Mouse (Mus musculus) ES-E14 (cell line): ENCODE data around the gene Phb2. TPM values are rescaled to one million over a fixed set of nuclear protein-coding genes. Genes with fewer than 3 reads are reported as not detected.
A peak's percentile ranks its signal among the peaks of the same experiment; 100 is the strongest.

Experiments used
- DNase-seq: peaks from one replicate; pipeline ENCODE4 v3.0.0-alpha.2; 2013; ENCODE audit warnings: low read depth, low spot score
- H3K27ac ChIP-seq: 2 replicates; pipeline ENCODE4 v1.5.1; 2012; ENCODE audit warnings: low read depth, mild to moderate bottlenecking, low read length, moderate library complexity, mixed read lengths; ENCODE audit not compliant: poor library complexity, insufficient read depth, severe bottlenecking
- H3K36me3 ChIP-seq: 2 replicates; pipeline ENCODE4 v1.6.1; 2012; ENCODE audit warnings: mild to moderate bottlenecking, low read length, moderate library complexity, mixed read lengths; ENCODE audit not compliant: control insufficient read depth, poor library complexity, insufficient read depth, severe bottlenecking
- H3K4me1 ChIP-seq, 2 experiments: fragments of 150-350 bp in 1 of 2; sonication (generic) in 1 of 2; 2 replicates each; pipeline ENCODE4 v1.6.1; 2012; ENCODE audit warnings: low read length in 2 of 2, mild to moderate bottlenecking in 1 of 2, mixed read lengths in 1 of 2; ENCODE audit not compliant: control insufficient read depth in 2 of 2, insufficient read depth in 2 of 2, poor library complexity in 1 of 2
- H3K4me3 ChIP-seq, 2 experiments: fragments of 150-350 bp in 1 of 2; sonication (generic) in 1 of 2; 2 replicates each; pipeline ENCODE4 v1.5.1; 2012; ENCODE audit warnings: low read length in 2 of 2, low read depth in 1 of 2, mild to moderate bottlenecking in 1 of 2, mixed read lengths in 1 of 2; ENCODE audit not compliant: insufficient read depth in 1 of 2, poor library complexity in 1 of 2, severe bottlenecking in 1 of 2
- H3K9ac ChIP-seq: 2 replicates; pipeline ENCODE4 v1.6.1; 2012; ENCODE audit warnings: low read depth, mild to moderate bottlenecking, low read length, mixed read lengths; ENCODE audit not compliant: poor library complexity, insufficient read depth, severe bottlenecking
- H3K9me3 ChIP-seq: fragments of 150-350 bp; sonication (generic); 2 replicates; pipeline ENCODE4 v1.6.1; 2012; ENCODE audit warnings: low read depth, mild to moderate bottlenecking, low read length; ENCODE audit not compliant: control insufficient read depth, insufficient read depth
- CHD2 ChIP-seq: IDR thresholded peaks from 2 replicates; pipeline ENCODE4 v1.6.1; 2014; ENCODE audit warnings: mild to moderate bottlenecking, low read depth, low read length, inconsistent platforms
- HCFC1 ChIP-seq: IDR thresholded peaks from 2 replicates; pipeline ENCODE4 v1.6.1; 2012; ENCODE audit warnings: low read length, inconsistent platforms, borderline replicate concordance; ENCODE audit not compliant: insufficient read depth
- MAFK ChIP-seq: IDR thresholded peaks from 2 replicates; pipeline ENCODE4 v1.6.1; 2014; ENCODE audit warnings: mild to moderate bottlenecking, low read depth, low read length, inconsistent platforms; ENCODE audit not compliant: insufficient read depth
- ZC3H11A ChIP-seq: IDR thresholded peaks from 2 replicates; pipeline ENCODE4 v1.6.1; 2012; ENCODE audit warnings: low read depth, mild to moderate bottlenecking, inconsistent platforms, low read length, borderline replicate concordance
- ZNF384 ChIP-seq: IDR thresholded peaks from 2 replicates; pipeline ENCODE4 v1.6.1; 2012; ENCODE audit warnings: low read depth, low read length, inconsistent platforms
- in situ Hi-C, 2 experiments: fragments of 600-800 bp; cut with MboI; formaldehyde crosslinking; loops; one replicate each; pipeline ENCODE4 v1.15.1; 2025; ENCODE audit warnings: low sequenced_read_pairs in 2 of 2, inconsistent platforms in 1 of 2; ENCODE audit not compliant: unreplicated experiment in 2 of 2
- total RNA-seq: library from RNA; depleted of rRNA; stranded (reverse); fragments of 300-350 nt; gene quantifications from 2 replicates; pipeline ENCODE4 v1.2.3, GENCODE M21; 2012

Phb2 gene
- total RNA-seq, 1 experiment: 530 TPM

GRCm38 (mm10) chr6:124739231-124739796, 27.2 kb downstream of the Phb2 start:
- Histone ChIP-seq H3K36me3 (peaks cover 4% of the 10 kb centered on the region; the same call in 1 of the 2 replicates), H3K9ac (no peak overlapping the region; the same call in 1 of the 2 replicates), H3K9me3 (no peaks in the 10 kb centered on the region), H3K4me3 (no peak overlapping the region), H3K4me1 (peaks cover 0 to 13% of the 10 kb centered on the region in 2 experiments; a peak in 2 of 4 replicates), H3K27ac (no peak overlapping the region)
- TF ChIP-seq CHD2 (no peak), ZC3H11A (no peak), MAFK (no peak), ZNF384 (no peak), HCFC1 (no peak)
- in situ Hi-C loops: no loop called here
- DNase-seq: no peak

- Histone ChIP-seq H3K4me3 (peak overlapping the region; percentile 55 to 61), H3K27ac (peak overlapping the region; percentile 65), H3K9ac (peak overlapping the region; percentile 73), H3K9me3 (no peaks in the 10 kb centered on the region), H3K36me3 (peaks cover 8% of the 10 kb centered on the region; the same call in 1 of the 2 replicates), H3K4me1 (peaks cover 0 to 16% of the 10 kb centered on the region in 2 experiments; a peak in 2 of 4 replicates)
- in situ Hi-C loops: no loop called here
- TF ChIP-seq MAFK: no peak
- TF ChIP-seq ZNF384: no peak
- TF ChIP-seq CHD2: no peak
- no peak for TF ChIP-seq ZC3H11A
- no peak for TF ChIP-seq HCFC1
- no peak for DNase-seq
Measured at GRCm38 (mm10) chr6:124740211-124740887, 28.2 kb downstream of the Phb2 start.

GRCm38 (mm10) chr6:124740888-124741761, 29.0 kb downstream of the Phb2 start, which contains the start of gene Grcc10:
Gene Grcc10 (minus strand): TSS chr6:124741374.
- in situ Hi-C loops: no loop called here
- H3K4me3 ChIP-seq: peak within 1 kb of the TSS; percentile 55 to 61
- peak; percentile 93 for DNase-seq
- peak within 1 kb of the TSS; percentile 79 for H3K27ac ChIP-seq
- no peaks in the 10 kb centered on the region for H3K9me3 ChIP-seq
- peaks cover 0 to 16% of the 10 kb centered on the region in 2 experiments; a peak in 2 of 4 replicates for H3K4me1 ChIP-seq
- peaks cover 8% of the 10 kb centered on the region; the same call in 1 of the 2 replicates for H3K36me3 ChIP-seq
- H3K9ac ChIP-seq: peak within 1 kb of the TSS; percentile 73
- TF ChIP-seq ZC3H11A (no peak), CHD2 (peak; percentile 94), ZNF384 (peak; percentile 99), MAFK (no peak), HCFC1 (peak; percentile 83)

- no peak for TF ChIP-seq ZNF384
- no peak for TF ChIP-seq ZC3H11A
- no peak for TF ChIP-seq MAFK
- no peak for TF ChIP-seq CHD2
- Histone ChIP-seq H3K4me1 (peaks cover 0 to 21% of the 10 kb centered on the region in 2 experiments; a peak in 2 of 4 replicates), H3K27ac (no peak overlapping the region), H3K36me3 (peaks cover 8% of the 10 kb centered on the region; the same call in 1 of the 2 replicates), H3K9ac (no peak overlapping the region; the same call in 1 of the 2 replicates), H3K9me3 (no peaks in the 10 kb centered on the region), H3K4me3 (no peak overlapping the region; a peak in 1 of 4 replicates)
- in situ Hi-C loops: no loop called here
- no peak for DNase-seq
Measured at GRCm38 (mm10) chr6:124741842-124742241, 29.7 kb downstream of the Phb2 start.
